Mouse (Mus musculus) lung, adult 2 months (tissue): ENCODE results near the gene Wnt11. TPM values are rescaled to one million over a fixed set of nuclear protein-coding genes. Genes with fewer than 3 reads are reported as not detected.
A peak's percentile ranks its signal among the peaks of the same experiment; 100 is the strongest.

Experiments used
- DNase-seq: peaks from one replicate; pipeline ENCODE4 v3.0.0; 2022
- H3K4me1 ChIP-seq: fragments of 200-500 bp; 2 replicates; pipeline ENCODE4 v1.6.1; 2011; ENCODE audit warnings: low read length; ENCODE audit not compliant: control insufficient read depth, insufficient read depth
- H3K4me3 ChIP-seq: fragments of 200-500 bp; replicated peaks from 2 replicates; pipeline ENCODE3; 2011; ENCODE audit warnings: low read depth, mild to moderate bottlenecking, control low read depth, low read length; ENCODE audit errors: extremely low read depth
- CTCF ChIP-seq: fragments of 200-500 bp; IDR thresholded peaks from 2 replicates; pipeline ENCODE4 v1.5.1; 2011; ENCODE audit warnings: mild to moderate bottlenecking, low read length, control low read depth; ENCODE audit not compliant: insufficient read depth
- POLR2A ChIP-seq: fragments of 200-500 bp; IDR thresholded peaks from 2 replicates; pipeline ENCODE4 v1.6.1; 2011; ENCODE audit warnings: low read depth, mild to moderate bottlenecking, control low read depth, low read length, borderline replicate concordance; ENCODE audit errors: extremely low read depth
- WGBS: fragments of 180-500 bp; shearing (Covaris S2); methylation state at CpG from one replicate; pipeline ENCODE4 v1.1.7; 2018; 5-methylcytosine and 5-hydroxymethylcytosine counted together
- polyA plus RNA-seq: library from polyadenylated mRNA; depleted of rRNA; stranded (reverse); fragments of >200 nt; gene quantifications from 2 replicates; pipeline ENCODE4 v1.2.3, GENCODE M21; 2012; rRNA removed

The Wnt11 gene
- polyA plus RNA-seq, result 35.1 and 47.3 TPM in 2 replicates

- H3K4me1 ChIP-seq, result peaks cover 20% of the 10 kb centered on the region
- TF ChIP-seq POLR2A (peak; percentile 35; the same call in 1 of the 2 replicates), CTCF (no peak)
- peak; percentile 39 for DNase-seq
- H3K4me3 ChIP-seq, result peak within 1 kb of the TSS; percentile 59
- under 1% methylated on average over 66 of the region's 66 CpGs for WGBS
These were observed at the start of gene Wnt11 for GRCm38 (mm10) chr7:98834711-98835321. Gene Wnt11 (plus strand): TSS chr7:98835112.

GRCm38 (mm10) chr7:98786792-98787612, 47.9 kb upstream of the Wnt11 start:
- Histone ChIP-seq H3K4me1 (peaks cover 8% of the 10 kb centered on the region), H3K4me3 (no peak overlapping the region)
- DNase-seq, result no peak
- TF ChIP-seq POLR2A (no peak), CTCF (no peak)
- WGBS, result 28% methylated on average over 11 of the region's 11 CpGs

GRCm38 (mm10) chr7:98788721-98789120, 46.2 kb upstream of the Wnt11 start:
- WGBS, result 48% methylated on average over 7 of the region's 7 CpGs
- TF ChIP-seq CTCF, result no peak
- no peak for TF ChIP-seq POLR2A
- Histone ChIP-seq H3K4me1 (peaks cover 8% of the 10 kb centered on the region), H3K4me3 (no peak overlapping the region)
- no peak for DNase-seq

- Histone ChIP-seq H3K4me3 (no peak overlapping the region), H3K4me1 (peaks cover 6% of the 10 kb centered on the region)
- DNase-seq, result no peak
- 67% methylated on average over 4 of the region's 4 CpGs for WGBS
- TF ChIP-seq CTCF (no peak), POLR2A (no peak)
These were observed 45.8 kb upstream of the Wnt11 start for GRCm38 (mm10) chr7:98789121-98789520.

GRCm38 (mm10) chr7:98791864-98792263, 43.0 kb upstream of the Wnt11 start:
- Histone ChIP-seq H3K4me3 (no peak overlapping the region), H3K4me1 (no peaks in the 10 kb centered on the region)
- no peak for DNase-seq
- TF ChIP-seq POLR2A, result no peak
- TF ChIP-seq CTCF, result no peak
- 86% methylated on average over 5 of the region's 5 CpGs for WGBS

GRCm38 (mm10) chr7:98793811-98794210, 41.1 kb upstream of the Wnt11 start:
- Histone ChIP-seq H3K4me3 (no peak overlapping the region), H3K4me1 (no peaks in the 10 kb centered on the region)
- 56% methylated on average over 5 of the region's 5 CpGs for WGBS
- no peak for TF ChIP-seq CTCF
- TF ChIP-seq POLR2A, result no peak
- DNase-seq, result no peak

GRCm38 (mm10) chr7:98794444-98794843, 40.5 kb upstream of the Wnt11 start:
- Histone ChIP-seq H3K4me1 (no peaks in the 10 kb centered on the region), H3K4me3 (no peak overlapping the region)
- DNase-seq, result no peak
- WGBS, result 87% methylated on average over 3 of the region's 3 CpGs
- TF ChIP-seq POLR2A (no peak), CTCF (no peak)

- H3K4me3 ChIP-seq, result no peak overlapping the region
- no peak for TF ChIP-seq POLR2A
- no peak for TF ChIP-seq CTCF
- DNase-seq, result no peak
- H3K4me1 ChIP-seq, result no peaks in the 10 kb centered on the region
- 83% methylated on average over 5 of the region's 5 CpGs for WGBS
These were observed 39.3 kb upstream of the Wnt11 start for GRCm38 (mm10) chr7:98795637-98796036.

GRCm38 (mm10) chr7:98797347-98798133, 37.4 kb upstream of the Wnt11 start:
- Histone ChIP-seq H3K4me3 (no peak overlapping the region), H3K4me1 (no peaks in the 10 kb centered on the region)
- no peak for DNase-seq
- TF ChIP-seq CTCF (no peak), POLR2A (no peak)
- 70% methylated on average over 5 of the region's 5 CpGs for WGBS

- 67% methylated on average over 3 of the region's 3 CpGs for WGBS
- H3K4me1 ChIP-seq, result no peaks in the 10 kb centered on the region
- DNase-seq, result no peak
These were observed 36.8 kb upstream of the Wnt11 start for GRCm38 (mm10) chr7:98798134-98798417.

More at GRCm38 (mm10) chr7:98798134-98798417, 36.8 kb upstream of the Wnt11 start:
- no peak overlapping the region for H3K4me3 ChIP-seq
- TF ChIP-seq POLR2A (no peak), CTCF (no peak)
